Mouse (Mus musculus) midbrain, postnatal 0 days (tissue): ENCODE measurements around the gene Dtx4. TPM values are rescaled to one million over a fixed set of nuclear protein-coding genes. Genes with fewer than 3 reads are reported as not detected.

Experiments
- ATAC-seq: fragments of 200-750 bp; cut with Nextera tagmentation; 2 replicates; pipeline ENCODE4 v1.8.0; 2017; ENCODE audit warnings: moderate number of reproducible peaks, mild to moderate bottlenecking, moderate TSS enrichment, moderate library complexity; ENCODE audit not compliant: low FRiP score
- DNase-seq: peaks from one replicate; pipeline ENCODE4 v3.0.0-alpha.2; 2015; ENCODE audit warnings: low spot score
- H3K27ac ChIP-seq: fragments of 300-500 bp; sonication (generic); 2 replicates; pipeline ENCODE4 v1.5.1; 2014; ENCODE audit warnings: low read depth, mild to moderate bottlenecking, low read length, mixed read lengths
- H3K27me3 ChIP-seq: fragments of 300-500 bp; sonication (generic); 2 replicates; pipeline ENCODE4 v1.6.1; 2014; ENCODE audit warnings: low read length, control low read depth, mixed read lengths; ENCODE audit not compliant: insufficient read depth
- H3K36me3 ChIP-seq: fragments of 300-500 bp; sonication (generic); 2 replicates; pipeline ENCODE4 v1.6.1; 2014; ENCODE audit warnings: low read length, control low read depth, mixed read lengths; ENCODE audit not compliant: insufficient read depth
- H3K4me1 ChIP-seq: fragments of 300-500 bp; sonication (generic); 2 replicates; pipeline ENCODE4 v1.6.1; 2014; ENCODE audit warnings: mild to moderate bottlenecking, control low read depth, antibody characterized with exemption, low read length, mixed read lengths; ENCODE audit not compliant: insufficient read depth
- H3K4me2 ChIP-seq: fragments of 300-500 bp; sonication (generic); 2 replicates; pipeline ENCODE4 v1.6.1; 2014; ENCODE audit warnings: low read depth, mild to moderate bottlenecking, low read length, mixed read lengths; ENCODE audit not compliant: poor library complexity, severe bottlenecking
- H3K4me3 ChIP-seq: fragments of 300-500 bp; sonication (generic); 2 replicates; pipeline ENCODE4 v1.5.1; 2014; ENCODE audit warnings: low read depth, mild to moderate bottlenecking, low read length, moderate library complexity
- H3K9ac ChIP-seq: fragments of 300-500 bp; sonication (generic); replicated peaks from 2 replicates; pipeline ENCODE4 v1.6.1; 2014; ENCODE audit warnings: mild to moderate bottlenecking, low read length, moderate library complexity, mixed read lengths; ENCODE audit not compliant: poor library complexity, severe bottlenecking
- H3K9me3 ChIP-seq: fragments of 300-500 bp; sonication (generic); 2 replicates; pipeline ENCODE4 v1.6.1; 2016; ENCODE audit warnings: low read length, control low read depth
- CTCF ChIP-seq: IDR thresholded peaks from 2 replicates; pipeline ENCODE4 v1.5.1; 2016; ENCODE audit warnings: antibody characterized with exemption, mild to moderate bottlenecking
- WGBS: fragments of 180-500 bp; shearing (Covaris S2); extraction: QIAGEN DNeasy Blood & Tissue Kit; methylation state at CpG from one replicate; pipeline ENCODE4 v1.1.7; 2014; 5-methylcytosine and 5-hydroxymethylcytosine counted together
- polyA plus RNA-seq: library from polyadenylated mRNA; unstranded; fragments of >200 nt; fragmentation: Nextera tagmentation; extraction: Ambion mirVana; gene quantifications from 2 replicates; pipeline ENCODE4 v1.2.1, GENCODE M21; 2015
- total RNA-seq: library from RNA; depleted of rRNA; stranded (reverse); fragments of >200 nt; gene quantifications from 2 replicates; pipeline ENCODE4 v1.2.3, GENCODE M21; 2014

Gene Dtx4
- total and polyA plus RNA-seq, 2 experiments from 2014 or later, result 26.3 to 57.5 TPM

DNA sequence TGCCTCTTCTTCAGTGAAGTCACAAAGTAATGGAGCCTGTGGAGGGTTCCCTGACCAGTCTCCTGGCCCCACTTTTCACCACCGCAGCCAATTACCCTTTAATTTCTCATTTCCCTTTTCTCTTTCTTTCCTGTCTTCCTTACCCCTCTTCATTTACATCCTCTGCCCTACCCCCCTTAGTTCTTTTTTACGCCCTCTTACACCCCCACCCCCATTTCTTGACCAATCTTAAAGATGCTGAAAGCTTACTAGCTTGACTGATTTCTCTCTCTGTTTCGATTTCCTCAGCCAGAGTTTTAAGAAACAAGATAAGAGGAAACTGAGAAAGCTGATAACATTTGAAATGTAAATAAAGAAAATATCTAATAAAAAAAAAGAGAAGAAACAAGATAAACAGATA lies 39.5 kb upstream of the Dtx4 start:
- ATAC-seq (no peak), DNase-seq (no peak)
- Histone ChIP-seq H3K4me2 (no peak overlapping the region), H3K36me3 (no peaks in the 10 kb centered on the region), H3K27me3 (no peaks in the 10 kb centered on the region), H3K9me3 (no peaks in the 10 kb centered on the region), H3K4me3 (no peak overlapping the region), H3K9ac (no peak overlapping the region), H3K4me1 (no peaks in the 10 kb centered on the region), H3K27ac (no peak overlapping the region)
- 71% methylated on average over 3 of the region's 3 CpGs for WGBS
- no peak for TF ChIP-seq CTCF

DNA sequence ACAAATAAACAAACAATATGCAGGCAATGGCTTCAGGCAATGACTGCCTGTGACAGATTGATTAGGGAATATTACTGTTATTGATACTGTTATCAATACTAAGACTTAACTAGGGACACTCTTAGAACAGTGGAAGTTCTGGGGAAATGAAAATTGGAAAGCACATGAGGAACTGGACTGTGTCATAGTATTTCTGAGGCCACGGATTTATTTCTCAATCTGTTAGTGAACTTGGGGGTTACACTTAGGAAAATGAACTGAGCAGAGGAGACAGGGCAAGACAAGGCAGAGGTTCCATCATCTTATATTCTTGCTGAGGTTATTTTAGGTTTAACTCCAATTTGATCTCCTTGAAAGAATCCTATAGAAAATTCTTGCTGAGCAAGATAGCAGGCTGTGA lies 38.7 kb upstream of the Dtx4 start:
- no peak overlapping the region for H3K27ac ChIP-seq
- no peaks in the 10 kb centered on the region for H3K36me3 ChIP-seq
- H3K4me1 ChIP-seq, result no peaks in the 10 kb centered on the region
- no peak for DNase-seq
- no peaks in the 10 kb centered on the region for H3K9me3 ChIP-seq
- 74% methylated on average over 1 of the region's 1 CpGs for WGBS
- no peak overlapping the region for H3K4me2 ChIP-seq
- H3K4me3 ChIP-seq, result no peak overlapping the region
- TF ChIP-seq CTCF, result no peak
- no peaks in the 10 kb centered on the region for H3K27me3 ChIP-seq
- H3K9ac ChIP-seq, result no peak overlapping the region
- ATAC-seq, result no peak

DNA sequence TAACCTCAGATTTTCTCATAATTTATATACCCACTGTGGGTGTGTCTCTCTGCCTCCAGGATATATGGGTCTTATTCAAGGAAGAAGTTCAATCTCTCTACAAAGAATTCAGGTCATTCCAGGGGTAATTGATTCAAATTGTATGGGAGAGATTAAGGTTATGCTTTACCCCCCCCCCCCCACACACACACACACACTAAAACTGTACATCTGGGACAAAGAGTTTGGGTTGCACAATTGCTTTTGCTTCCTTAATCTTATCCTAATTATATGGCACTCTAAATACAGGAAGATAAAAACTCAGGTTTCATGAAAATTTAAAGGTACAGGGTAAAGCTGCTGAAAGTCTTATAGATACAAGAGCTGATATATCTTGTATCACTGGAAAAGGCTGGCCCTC lies 35.9 kb upstream of the Dtx4 start:
- Histone ChIP-seq H3K4me2 (no peak overlapping the region), H3K4me1 (no peaks in the 10 kb centered on the region), H3K9me3 (no peaks in the 10 kb centered on the region), H3K9ac (no peak overlapping the region), H3K27me3 (no peaks in the 10 kb centered on the region), H3K36me3 (no peaks in the 10 kb centered on the region), H3K27ac (no peak overlapping the region), H3K4me3 (no peak overlapping the region)
- DNase-seq (no peak), ATAC-seq (no peak)
- TF ChIP-seq CTCF, result no peak

DNA sequence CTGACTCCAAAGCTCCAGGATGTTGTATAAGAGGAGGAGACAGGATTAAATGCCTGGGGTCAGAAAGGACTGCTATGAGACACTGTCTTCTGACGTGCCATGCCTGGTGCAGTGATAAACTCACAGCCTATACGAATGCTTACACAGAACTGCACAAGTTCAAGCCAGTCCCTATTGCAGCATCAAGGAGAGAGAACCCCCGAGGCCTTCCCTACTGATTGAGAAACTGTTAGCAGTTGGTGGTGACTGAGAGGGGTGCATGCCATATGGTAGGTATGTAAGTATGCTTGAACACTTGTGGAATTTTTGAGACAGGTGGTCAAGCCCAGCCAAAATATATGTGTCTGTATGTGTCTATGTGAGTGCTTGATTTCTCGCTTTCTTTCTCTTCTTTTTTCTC lies 22.1 kb upstream of the Dtx4 start:
- WGBS, result 56% methylated on average over 4 of the region's 4 CpGs
- no peaks in the 10 kb centered on the region for H3K9me3 ChIP-seq
- no peaks in the 10 kb centered on the region for H3K4me1 ChIP-seq
- ATAC-seq (no peak), DNase-seq (no peak)
- H3K27me3 ChIP-seq, result no peaks in the 10 kb centered on the region
- H3K9ac ChIP-seq, result no peak overlapping the region
- H3K36me3 ChIP-seq, result no peaks in the 10 kb centered on the region
- no peak overlapping the region for H3K4me2 ChIP-seq
- no peak overlapping the region for H3K4me3 ChIP-seq
- TF ChIP-seq CTCF, result no peak
- H3K27ac ChIP-seq, result no peak overlapping the region

DNA sequence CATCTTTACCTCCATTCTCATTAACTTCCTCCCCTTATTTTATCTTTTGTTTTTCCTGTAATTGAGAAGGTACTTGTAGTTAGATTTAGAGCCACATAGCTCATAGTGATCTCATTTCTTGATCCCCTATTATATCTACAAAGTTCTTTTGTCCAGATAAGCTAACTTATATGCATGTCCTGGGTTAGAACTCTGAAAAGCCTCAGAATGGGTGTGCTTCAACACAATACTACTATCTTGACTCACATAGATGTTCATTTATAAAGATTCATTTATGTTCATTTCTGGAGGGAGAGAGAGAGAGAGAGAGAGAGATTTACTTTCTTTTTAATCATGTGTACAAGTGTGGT lies 17.3 kb upstream of the Dtx4 start:
- Histone ChIP-seq H3K36me3 (no peaks in the 10 kb centered on the region), H3K4me3 (peak overlapping the region; percentile 45), H3K9ac (no peak overlapping the region; the same call in 1 of the 2 replicates), H3K27me3 (no peaks in the 10 kb centered on the region), H3K27ac (no peak overlapping the region), H3K4me2 (peak overlapping the region; percentile 58), H3K4me1 (no peaks in the 10 kb centered on the region), H3K9me3 (no peaks in the 10 kb centered on the region)
- DNase-seq (no peak), ATAC-seq (no peak)
- TF ChIP-seq CTCF, result no peak

DNA sequence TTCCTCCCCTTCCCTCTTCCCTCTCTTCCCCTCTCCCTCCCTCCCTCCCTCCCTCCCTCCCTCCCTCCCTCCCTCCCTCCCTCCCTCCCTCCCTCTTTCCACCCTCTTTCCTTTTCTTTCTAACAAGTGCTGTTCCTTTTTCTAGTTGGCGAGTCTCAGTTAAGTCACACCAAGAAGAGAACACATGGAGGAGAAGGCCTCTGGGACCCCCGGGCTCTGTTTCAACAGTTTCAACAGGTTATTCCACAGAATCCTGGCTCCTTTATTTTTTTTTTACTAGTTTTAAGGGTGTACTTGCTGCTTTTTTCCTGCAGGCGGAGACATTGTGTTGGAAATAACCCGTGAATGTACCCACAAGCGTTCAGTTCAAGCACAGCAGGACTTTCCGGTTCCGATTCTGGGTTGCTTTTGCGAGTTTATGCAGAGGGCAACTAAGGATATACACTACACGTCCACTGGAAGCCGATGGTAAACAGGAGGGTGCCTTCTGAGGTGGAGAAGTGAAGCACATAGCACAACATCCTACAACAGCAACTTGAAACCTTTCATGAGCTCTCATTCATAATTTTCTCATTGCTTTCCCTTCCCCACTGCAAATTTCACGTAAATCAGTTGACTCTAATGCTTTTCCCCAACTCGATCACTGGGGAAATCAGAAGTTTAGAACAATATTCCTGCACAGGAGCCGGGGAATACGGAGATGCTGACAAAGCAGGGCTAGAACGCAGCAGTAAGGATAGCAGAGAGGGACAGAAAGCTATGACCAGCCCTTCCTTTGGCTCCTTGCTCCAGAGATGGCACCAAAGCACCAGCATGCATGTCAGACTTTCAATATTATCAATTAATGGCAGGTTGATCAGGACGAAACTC lies 16.7 kb upstream of the Dtx4 start:
- no peaks in the 10 kb centered on the region for H3K36me3 ChIP-seq
- peak; percentile 88 for ATAC-seq
- H3K4me2 ChIP-seq, result peak overlapping the region; percentile 58
- peak overlapping the region; percentile 59; the same call in 1 of the 2 replicates for H3K9ac ChIP-seq
- H3K4me1 ChIP-seq, result no peaks in the 10 kb centered on the region
- DNase-seq, result peak; percentile 85
- peak overlapping the region; percentile 62 for H3K27ac ChIP-seq
- WGBS, result 2% methylated on average over 16 of the region's 16 CpGs
- TF ChIP-seq CTCF, result peak; percentile 90
- H3K27me3 ChIP-seq, result no peaks in the 10 kb centered on the region
- peak overlapping the region; percentile 45 for H3K4me3 ChIP-seq
- no peaks in the 10 kb centered on the region for H3K9me3 ChIP-seq
